Mouse (Mus musculus): ENCODE data around the gene 6030498E09Rik.

6030498E09Rik gene

GRCm38 (mm10) chrX:38772478-38772877 lies at the start of gene 6030498E09Rik:
6030498E09Rik (plus strand) TSS chrX:38772671.
- DNase-seq, result no peak

- DNase-seq, result no peak
Observed at GRCm38 (mm10) chrX:38730081-38730480, 42.4 kb upstream of the 6030498E09Rik start.

- no peak for DNase-seq
Observed at GRCm38 (mm10) chrX:38730639-38731038, 41.8 kb upstream of the 6030498E09Rik start.

DNA sequence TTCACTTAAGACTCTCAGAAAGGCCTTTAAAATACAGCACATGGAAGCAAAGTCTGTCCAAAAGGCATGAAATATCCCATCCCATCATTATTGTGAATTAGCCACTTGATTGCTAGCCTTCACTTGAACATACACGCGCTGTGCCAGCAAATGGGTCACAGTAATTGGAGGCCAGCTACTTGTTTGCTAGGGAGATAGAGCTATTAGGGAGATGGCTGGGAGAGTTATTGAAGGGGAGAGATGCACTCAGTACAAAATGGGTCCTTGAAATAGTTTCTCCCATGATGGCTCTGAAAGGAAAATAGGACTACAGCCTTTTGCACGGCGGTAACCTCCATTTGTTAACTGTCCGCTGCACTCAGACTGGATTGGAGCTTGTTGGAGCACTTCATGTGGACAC lies 38.8 kb upstream of the 6030498E09Rik start:
- no peak for DNase-seq

DNA sequence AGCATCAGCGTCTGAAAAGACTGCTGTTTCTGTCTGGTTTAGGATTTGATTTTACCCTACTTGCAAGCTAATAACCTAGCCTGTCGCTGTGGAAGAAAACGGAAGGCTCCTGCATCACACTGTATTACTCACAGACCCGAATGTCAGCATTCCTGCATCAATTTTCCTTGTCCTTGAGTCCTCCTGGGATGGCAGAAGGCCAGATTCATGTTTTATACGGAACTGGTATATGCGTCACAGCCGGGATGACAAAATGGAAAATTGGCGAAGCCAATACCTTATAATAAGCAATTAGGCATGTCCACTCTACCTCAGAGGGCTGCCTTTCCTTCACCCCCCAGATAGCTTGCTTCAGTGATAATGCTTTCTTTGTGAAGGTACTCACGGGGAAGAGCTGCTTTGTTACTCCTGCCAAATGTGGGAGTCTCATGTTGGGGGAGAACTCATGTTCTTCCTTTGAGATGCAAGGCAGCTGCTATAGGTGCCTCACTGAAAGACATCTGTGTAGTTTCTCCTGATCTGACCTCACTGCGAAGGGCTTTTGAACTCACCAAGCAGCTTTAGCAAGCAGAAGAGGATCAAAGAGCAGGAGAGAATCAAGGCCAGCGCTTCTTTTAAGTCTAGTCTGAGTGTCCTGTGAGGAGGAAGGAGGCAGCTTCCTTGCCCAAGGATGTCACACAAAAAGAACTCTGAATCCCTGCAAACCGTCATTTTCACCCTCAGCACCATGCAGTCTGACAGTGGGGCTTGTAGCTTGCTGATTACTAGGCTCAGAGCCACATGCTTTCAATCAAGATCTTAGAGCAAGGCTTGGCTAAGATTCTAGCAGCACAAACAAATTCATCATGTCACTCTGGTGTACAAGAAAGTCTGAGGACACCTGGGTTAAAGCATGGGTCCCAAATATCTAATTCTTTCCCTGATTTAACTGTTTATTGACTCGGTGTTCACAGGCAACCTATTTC lies 37.3 kb upstream of the 6030498E09Rik start:
- no peak for DNase-seq

DNA sequence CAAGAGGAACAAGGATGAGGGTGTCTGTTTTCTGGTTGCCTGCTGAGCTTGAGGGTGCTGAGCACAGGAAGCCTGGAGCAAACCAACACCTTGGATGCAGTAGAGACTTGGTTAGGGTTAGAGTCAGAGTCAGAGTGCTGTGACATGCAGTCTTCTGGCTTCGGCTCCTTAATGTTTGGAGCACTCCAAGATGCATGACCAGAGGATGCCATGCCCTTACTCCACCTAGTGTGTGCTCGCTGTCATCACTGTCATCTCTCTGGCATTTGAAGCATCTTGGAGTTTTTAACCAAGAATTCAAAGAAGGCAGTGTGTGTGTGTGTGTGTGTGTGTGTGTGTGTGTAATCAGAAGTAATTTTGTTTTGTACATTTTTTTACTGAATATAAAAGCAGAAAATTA lies 1.0 kb upstream of the 6030498E09Rik start:
- DNase-seq, result no peak

- DNase-seq, result peak; percentile 6
Observed at GRCm38 (mm10) chrX:38771886-38772285, 585 bp upstream of the 6030498E09Rik start.

DNA sequence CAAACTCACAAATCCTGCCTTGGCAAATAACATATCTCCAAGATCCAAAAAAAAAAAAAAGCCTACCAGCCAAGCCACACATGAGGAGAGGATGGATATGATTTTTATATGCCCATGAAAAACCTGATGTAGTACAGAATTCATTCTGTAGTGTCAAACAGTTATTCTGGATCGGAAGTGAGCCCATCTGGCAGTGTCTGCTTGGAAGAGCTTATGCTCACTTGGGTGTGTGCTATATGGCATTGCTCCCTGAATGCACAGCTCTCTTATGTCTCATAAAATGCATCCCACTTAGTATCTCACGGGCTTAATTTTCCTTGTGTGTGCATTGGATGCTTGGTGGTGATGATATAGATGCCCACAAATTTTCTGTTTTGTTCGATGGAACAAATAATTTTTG lies 21.9 kb downstream of the 6030498E09Rik start:
- no peak for DNase-seq

DNA sequence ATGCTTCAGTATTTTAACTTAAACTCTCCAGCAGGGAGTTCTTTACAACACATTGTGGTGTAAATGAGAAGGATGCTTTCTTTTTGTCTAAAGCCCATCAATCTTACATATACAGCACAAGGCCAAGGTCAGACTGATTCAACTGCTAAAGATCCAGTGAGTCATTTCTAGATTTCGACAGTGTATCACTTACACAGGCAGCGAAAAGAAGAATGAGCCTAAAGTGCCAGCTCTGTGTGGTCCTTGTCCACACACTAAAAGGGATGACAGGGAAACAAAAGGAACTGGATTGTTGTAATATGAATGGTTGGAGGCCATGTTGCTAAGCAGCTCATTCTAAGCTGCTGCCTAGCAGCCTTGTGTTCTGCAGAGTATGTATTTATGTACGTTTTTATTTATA lies 41.5 kb downstream of the 6030498E09Rik start:
- no peak for DNase-seq

DNA sequence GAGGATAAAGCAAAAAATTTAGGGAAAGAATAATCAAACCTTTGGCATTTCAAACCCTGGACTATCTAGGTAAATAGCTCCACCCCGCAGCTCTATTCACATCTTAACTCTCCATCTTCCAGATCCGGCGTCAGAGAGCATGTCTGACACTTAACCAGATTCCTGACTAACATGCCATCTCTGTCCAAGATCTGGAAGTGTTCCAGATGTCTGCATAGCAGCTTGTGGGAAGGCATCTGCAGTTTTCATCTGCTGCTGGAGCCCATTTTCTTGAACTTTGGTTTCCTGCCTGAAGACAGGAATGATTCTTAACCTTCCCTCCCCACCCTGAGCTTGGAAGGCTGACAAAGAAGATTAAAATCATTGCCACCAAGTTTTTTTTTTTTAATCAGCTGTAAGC lies 44.4 kb downstream of the 6030498E09Rik start:
- DNase-seq, result no peak

DNA sequence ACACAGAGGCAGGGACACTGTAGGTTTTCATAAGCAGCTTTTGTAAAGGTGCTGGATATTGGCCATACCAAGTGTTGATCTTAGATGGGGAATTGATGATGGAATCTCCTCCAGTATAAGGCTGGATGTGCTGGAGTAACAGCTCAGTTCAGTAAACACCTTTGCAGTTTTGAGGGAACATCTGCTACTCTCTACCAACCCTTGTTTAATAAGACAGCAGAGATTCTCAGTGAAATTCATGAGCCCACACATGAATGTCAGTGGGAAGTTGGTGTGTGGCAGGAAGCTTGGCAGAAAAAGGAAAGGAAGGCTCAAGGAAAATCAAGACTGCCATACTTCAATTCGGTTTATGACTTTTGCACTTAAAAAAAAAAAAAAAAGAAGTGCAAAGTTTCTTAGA lies 186.1 kb downstream of the 6030498E09Rik start:
- no peak for DNase-seq

DNA sequence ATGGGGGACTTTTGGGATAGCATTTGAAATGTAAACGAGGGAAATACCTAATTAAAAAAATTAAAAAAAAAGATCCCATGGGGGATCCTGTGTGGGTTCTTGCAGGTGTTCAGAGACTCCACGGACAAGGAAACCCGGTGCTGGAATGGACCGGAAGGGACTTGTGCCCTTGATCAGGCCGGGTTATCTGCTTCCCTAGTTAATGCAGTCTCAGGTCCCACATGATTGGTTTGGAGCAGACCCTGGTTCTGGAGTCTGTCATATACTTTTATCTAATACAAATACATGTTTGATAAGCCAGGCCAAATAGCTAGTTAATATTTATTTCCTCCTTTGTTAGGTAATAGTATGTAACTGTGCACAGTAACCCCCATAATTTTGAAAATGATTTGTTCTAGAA lies 223.8 kb downstream of the 6030498E09Rik start:
- no peak for DNase-seq
